Mouse (Mus musculus) myocyte (in vitro differentiated cells): ENCODE measurements around the gene Pakap. TPM values are rescaled to one million over a fixed set of nuclear protein-coding genes. Genes with fewer than 3 reads are reported as not detected.

ENCODE experiments used
- H3K27me3 ChIP-seq: one replicate; pipeline ENCODE4 v1.6.1; 2011; ENCODE audit not compliant: control insufficient read depth, insufficient read depth, insufficient read length
- H3K36me3 ChIP-seq: one replicate; pipeline ENCODE4 v1.6.1; 2011; ENCODE audit not compliant: control insufficient read depth, insufficient read depth
- H3K4me2 ChIP-seq: one replicate; pipeline ENCODE4 v1.6.1; 2011; ENCODE audit warnings: low read depth, control low read depth
- H3K4me3 ChIP-seq: one replicate; pipeline ENCODE4 v1.5.1; 2011; ENCODE audit warnings: mild to moderate bottlenecking, control low read depth, moderate library complexity
- H3K79me2 ChIP-seq: one replicate; pipeline ENCODE4 v1.6.1; 2011; ENCODE audit not compliant: control insufficient read depth, insufficient read depth
- H3ac ChIP-seq: one replicate; pipeline ENCODE4 v1.6.1; 2011; ENCODE audit not compliant: control insufficient read depth, insufficient read length
- CEBPB ChIP-seq: IDR thresholded peaks from 2 replicates; pipeline ENCODE4 v1.6.1; 2011; ENCODE audit warnings: mild to moderate bottlenecking, moderate library complexity; ENCODE audit not compliant: poor library complexity, insufficient read depth, severe bottlenecking
- E2F4 ChIP-seq: IDR thresholded peaks from one replicate; pipeline ENCODE4 v1.6.1; 2011; ENCODE audit warnings: mild to moderate bottlenecking, control low read depth, moderate library complexity; ENCODE audit not compliant: insufficient read depth
- MAX ChIP-seq: IDR thresholded peaks from one replicate; pipeline ENCODE4 v1.6.1; 2011; ENCODE audit warnings: low read depth, mild to moderate bottlenecking, control low read depth
- MYOD1 ChIP-seq, 3 experiments: IDR thresholded peaks; one replicate each; pipeline ENCODE4 v1.6.1; 2011; ENCODE audit warnings: control low read depth in 2 of 3, low read depth in 2 of 3, mild to moderate bottlenecking in 2 of 3, moderate library complexity in 1 of 3; ENCODE audit not compliant: insufficient read length in 2 of 3, control insufficient read depth in 1 of 3
- MYOG ChIP-seq, 3 experiments: IDR thresholded peaks; one replicate each; pipeline ENCODE4 v1.6.1; 2011; ENCODE audit warnings: control low read depth in 2 of 3, low read depth in 2 of 3, mild to moderate bottlenecking in 2 of 3; ENCODE audit not compliant: insufficient read length in 2 of 3, control insufficient read depth in 1 of 3, insufficient read depth in 1 of 3
- POLR2A ChIP-seq: IDR thresholded peaks from one replicate; pipeline ENCODE4 v1.6.1; 2011; ENCODE audit warnings: low read depth, mild to moderate bottlenecking, control low read depth, moderate library complexity; ENCODE audit not compliant: insufficient read length
- POLR2AphosphoS2 ChIP-seq: IDR thresholded peaks from one replicate; pipeline ENCODE4 v1.6.1; 2011; ENCODE audit warnings: low read depth, control low read depth; ENCODE audit not compliant: insufficient read length
- REST ChIP-seq: IDR thresholded peaks from one replicate; pipeline ENCODE4 v1.6.1; 2011; ENCODE audit warnings: mild to moderate bottlenecking, control low read depth, moderate library complexity; ENCODE audit not compliant: insufficient read depth, insufficient read length
- SRF ChIP-seq: IDR thresholded peaks from one replicate; pipeline ENCODE4 v1.6.1; 2011; ENCODE audit warnings: low read depth; ENCODE audit not compliant: control insufficient read depth, insufficient read length
- TCF12 ChIP-seq: IDR thresholded peaks from one replicate; pipeline ENCODE4 v1.6.1; 2011; ENCODE audit warnings: mild to moderate bottlenecking, control low read depth; ENCODE audit not compliant: poor library complexity, insufficient read depth, severe bottlenecking
- TCF3 ChIP-seq: IDR thresholded peaks from one replicate; pipeline ENCODE4 v1.6.1; 2011; ENCODE audit warnings: low read depth, control low read depth; ENCODE audit not compliant: insufficient read length
- USF1 ChIP-seq: IDR thresholded peaks from one replicate; pipeline ENCODE4 v1.6.1; 2011; ENCODE audit warnings: low read depth, mild to moderate bottlenecking, control low read depth, moderate library complexity
- polyA plus RNA-seq: library from polyadenylated mRNA; unstranded; fragments of >200 nt; fragmentation: generic; extraction: Trizol; gene quantifications from one replicate; pipeline ENCODE4 v1.2.1, GENCODE M21; 2012; ENCODE audit warnings: missing spikeins

Pakap gene
- polyA plus RNA-seq, 1 experiment: 6.5 TPM

DNA sequence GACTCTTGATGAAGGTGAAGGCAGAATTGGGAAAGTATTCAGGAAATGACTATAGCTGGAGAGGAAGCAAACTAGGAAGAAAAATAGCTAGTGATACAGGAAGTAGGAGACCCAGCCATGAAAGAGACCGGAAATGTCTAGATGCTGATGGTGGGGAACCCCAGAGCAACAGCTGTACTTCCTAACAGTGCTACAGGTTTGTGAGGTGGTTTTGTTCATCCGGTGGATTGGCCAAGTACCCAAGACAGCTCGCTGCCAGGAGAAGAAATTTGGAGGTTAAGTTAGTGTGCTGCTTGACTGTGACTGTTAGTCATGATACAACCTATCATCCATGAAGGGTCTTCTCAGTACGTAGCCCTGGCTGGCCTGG lies 245.6 kb downstream of the Pakap start:
- H3K4me2 ChIP-seq: no peak overlapping the region
- peaks cover 34% of the 10 kb centered on the region for H3K79me2 ChIP-seq
- H3K36me3 ChIP-seq: peaks cover 14% of the 10 kb centered on the region
- TF ChIP-seq TCF3: no peak
- no peak for TF ChIP-seq TCF12
- TF ChIP-seq REST: no peak
- TF ChIP-seq SRF: no peak
- TF ChIP-seq POLR2AphosphoS2: no peak
- no peak for TF ChIP-seq POLR2A
- TF ChIP-seq CEBPB: no peak
- TF ChIP-seq MYOG (IDR thresholded peaks at IDR 0.05; ENCODE audit: control insufficient read depth in 1 of 3, insufficient read depth in 1 of 3, insufficient read length in 2 of 3, low read depth in 2 of 3): no peak
- TF ChIP-seq MYOD1 (IDR thresholded peaks at IDR 0.05; ENCODE audit: control insufficient read depth in 1 of 3, insufficient read length in 2 of 3, low read depth in 2 of 3): no peak
- no peak overlapping the region for H3K4me3 ChIP-seq
- H3K27me3 ChIP-seq: no peaks in the 10 kb centered on the region
- no peak overlapping the region for H3ac ChIP-seq

DNA sequence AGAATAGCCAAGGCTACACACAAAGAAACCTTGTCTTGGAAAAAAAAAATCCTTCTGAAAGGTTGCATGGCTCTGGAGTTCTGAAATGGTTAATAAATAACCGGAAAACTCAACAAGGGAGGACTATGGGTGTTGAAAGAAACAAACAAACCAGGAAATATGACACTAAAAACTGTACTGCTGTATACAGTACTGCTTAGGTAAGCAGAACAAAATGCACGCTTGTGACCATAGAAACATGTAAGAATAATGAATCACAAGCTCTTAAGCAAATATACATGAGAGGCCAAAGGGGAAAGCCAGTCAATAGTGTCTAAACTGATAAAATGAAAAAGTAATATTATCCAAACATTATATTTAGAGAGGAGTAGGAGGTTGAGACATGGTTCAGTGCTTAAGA lies 247.4 kb downstream of the Pakap start:
- Histone ChIP-seq H3ac (no peak overlapping the region), H3K4me2 (no peak overlapping the region), H3K36me3 (peaks cover 14% of the 10 kb centered on the region), H3K4me3 (no peak overlapping the region), H3K79me2 (peaks cover 23% of the 10 kb centered on the region), H3K27me3 (no peaks in the 10 kb centered on the region)
- no peak for TF ChIP-seq POLR2A
- no peak for TF ChIP-seq CEBPB
- TF ChIP-seq MAX: no peak
- no peak for TF ChIP-seq SRF
- TF ChIP-seq E2F4: no peak
- no peak for TF ChIP-seq MYOG (IDR thresholded peaks at IDR 0.05; ENCODE audit: control insufficient read depth in 1 of 3, insufficient read depth in 1 of 3, insufficient read length in 2 of 3, low read depth in 2 of 3)
- no peak for TF ChIP-seq MYOD1 (IDR thresholded peaks at IDR 0.05; ENCODE audit: control insufficient read depth in 1 of 3, insufficient read length in 2 of 3, low read depth in 2 of 3)
- no peak for TF ChIP-seq POLR2AphosphoS2
- no peak for TF ChIP-seq TCF12
- TF ChIP-seq TCF3: no peak

DNA sequence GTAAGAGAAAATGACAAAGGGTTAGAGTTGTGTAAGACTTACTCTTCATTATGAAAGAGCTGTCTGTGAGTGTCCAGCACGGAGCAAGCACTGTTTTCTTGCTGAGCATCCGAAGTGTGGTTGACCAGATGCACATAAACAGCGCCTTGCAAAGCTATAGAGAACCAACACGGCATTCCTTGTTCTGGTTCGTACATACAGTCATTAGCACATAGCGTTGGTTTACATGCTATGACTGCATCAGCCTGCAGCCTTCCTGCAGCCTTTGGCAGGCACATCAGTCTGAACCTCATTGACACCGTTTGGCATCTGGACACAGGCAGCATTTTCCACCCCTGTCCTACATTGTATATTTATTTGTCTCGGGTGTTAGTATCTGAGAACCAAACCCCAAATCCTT lies 248.2 kb downstream of the Pakap start:
- H3ac ChIP-seq: no peak overlapping the region
- no peak overlapping the region for H3K4me3 ChIP-seq
- no peak for TF ChIP-seq POLR2A
- no peak for TF ChIP-seq TCF12
- TF ChIP-seq E2F4: no peak
- TF ChIP-seq POLR2AphosphoS2: no peak
- TF ChIP-seq REST: no peak
- TF ChIP-seq MAX: no peak
- TF ChIP-seq MYOG (IDR thresholded peaks at IDR 0.05; ENCODE audit: control insufficient read depth in 1 of 3, insufficient read depth in 1 of 3, insufficient read length in 2 of 3, low read depth in 2 of 3): no peak
- no peak for TF ChIP-seq USF1
- TF ChIP-seq MYOD1 (IDR thresholded peaks at IDR 0.05; ENCODE audit: control insufficient read depth in 1 of 3, insufficient read length in 2 of 3, low read depth in 2 of 3): no peak
- peaks cover 14% of the 10 kb centered on the region for H3K36me3 ChIP-seq
- H3K4me2 ChIP-seq: no peak overlapping the region
- no peaks in the 10 kb centered on the region for H3K27me3 ChIP-seq
- peaks cover 19% of the 10 kb centered on the region for H3K79me2 ChIP-seq

DNA sequence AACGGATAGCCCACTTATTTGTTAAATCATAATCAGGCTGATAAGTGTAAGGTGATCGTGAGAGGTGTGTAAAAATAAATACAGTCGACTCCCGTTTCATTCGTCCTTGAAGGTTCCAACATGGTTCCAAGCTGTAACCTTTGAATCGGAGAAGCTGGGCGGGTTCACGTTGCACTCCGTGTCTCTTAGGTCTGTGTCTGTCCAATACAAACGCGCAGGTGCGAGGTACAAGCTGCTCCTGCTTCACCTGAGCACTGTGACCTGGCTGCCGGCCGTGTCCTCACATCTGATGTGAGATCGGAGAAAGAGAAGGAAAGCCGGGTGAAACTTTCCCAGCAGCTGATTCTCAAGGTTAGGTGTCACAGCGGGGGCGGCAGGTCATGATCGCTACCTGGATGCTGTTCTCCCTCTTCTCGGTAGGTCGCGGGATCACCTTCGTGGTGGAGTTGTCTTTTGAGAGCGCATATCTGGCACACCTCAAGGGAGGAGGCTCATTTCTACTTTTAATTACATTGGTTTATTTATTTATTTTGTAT lies 252.9 kb downstream of the Pakap start:
- H3K4me3 ChIP-seq: no peak overlapping the region
- no peak overlapping the region for H3ac ChIP-seq
- H3K36me3 ChIP-seq: peaks cover 5% of the 10 kb centered on the region
- no peak overlapping the region for H3K4me2 ChIP-seq
- peaks cover 12% of the 10 kb centered on the region for H3K79me2 ChIP-seq
- TF ChIP-seq MYOG (IDR thresholded peaks at IDR 0.05; ENCODE audit: control insufficient read depth in 1 of 3, insufficient read depth in 1 of 3, insufficient read length in 2 of 3, low read depth in 2 of 3): no peak
- TF ChIP-seq MYOD1 (IDR thresholded peaks at IDR 0.05; ENCODE audit: control insufficient read depth in 1 of 3, insufficient read length in 2 of 3, low read depth in 2 of 3): no peak
- no peak for TF ChIP-seq POLR2AphosphoS2
- no peak for TF ChIP-seq POLR2A
- no peak for TF ChIP-seq E2F4
- H3K27me3 ChIP-seq: no peaks in the 10 kb centered on the region

DNA sequence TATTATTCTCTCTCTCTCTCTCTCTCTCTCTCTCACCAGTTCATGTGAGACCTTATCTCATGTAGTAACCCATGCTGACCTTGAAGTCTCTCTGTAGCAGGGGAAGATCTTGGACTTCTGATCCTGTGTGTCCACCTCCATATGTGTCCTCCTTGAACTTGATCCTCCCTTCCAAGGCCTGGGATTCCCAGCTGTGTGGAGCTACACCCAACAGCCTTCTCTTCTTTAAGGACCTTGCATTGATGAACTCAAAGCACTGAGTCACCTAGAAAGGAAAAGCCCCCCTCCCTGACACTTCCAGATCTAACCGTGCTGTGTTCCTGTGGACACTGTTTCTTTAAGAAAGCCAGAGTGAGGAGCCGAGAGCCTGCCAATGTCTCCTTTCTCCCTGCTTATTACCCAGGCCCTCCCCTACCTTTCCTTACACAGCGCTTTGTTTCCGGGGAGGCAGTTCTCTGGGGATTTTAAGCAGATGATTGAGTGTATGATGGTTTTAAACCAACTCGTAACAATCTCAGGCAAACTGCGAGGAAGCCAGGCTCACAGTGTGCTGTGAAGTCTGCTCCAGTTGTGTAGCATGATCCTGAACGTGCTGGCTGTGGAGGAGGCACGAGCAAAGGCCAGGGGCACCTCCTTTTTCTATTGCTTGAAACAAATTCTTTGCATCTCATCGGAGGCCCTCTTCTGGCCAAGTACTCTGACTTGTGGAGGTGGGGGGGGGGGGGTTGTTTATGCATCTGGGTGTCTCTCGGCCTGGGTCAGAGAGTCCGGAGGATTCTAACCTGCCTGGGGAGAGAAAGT lies 253.8 kb downstream of the Pakap start:
- Histone ChIP-seq H3ac (no peak overlapping the region), H3K79me2 (peaks cover 12% of the 10 kb centered on the region), H3K4me3 (no peak overlapping the region), H3K36me3 (peaks cover 5% of the 10 kb centered on the region), H3K4me2 (no peak overlapping the region), H3K27me3 (no peaks in the 10 kb centered on the region)
- TF ChIP-seq USF1 (no peak), REST (no peak), E2F4 (no peak), POLR2A (no peak), TCF12 (no peak), TCF3 (no peak), POLR2AphosphoS2 (no peak), MYOD1 (IDR thresholded peaks at IDR 0.05; ENCODE audit: control insufficient read depth in 1 of 3, insufficient read length in 2 of 3, low read depth in 2 of 3) (no peak), CEBPB (no peak)
